8 mouse cellular contexts compared by ENCODE assay signal in genomic region chr2:44926167-44926682, GRCm38 (mm10). TPM values are rescaled to one million over a fixed set of nuclear protein-coding genes. Genes with fewer than 3 reads are reported as not detected.
A peak's percentile ranks its signal among the peaks of the same experiment; 100 is the strongest.
DNase-seq lines count a peak whose midpoint lies in the region; ATAC-seq and TF ChIP-seq lines count a peak whose summit lies in the region.

No protein-coding gene starts in this region.

- H3K4me3 ChIP-seq in heart, embryonic 14.5 days (ENCODE audit: control insufficient read depth in 1 of 2, insufficient read depth in 1 of 2, low read depth in 1 of 2, low read length in 2 of 2) = peak overlapping the region; percentile 79 to 92
- peak overlapping the region; percentile 75 to 87 for H3K4me3 ChIP-seq in MEL (ENCODE audit: control insufficient read depth in 1 of 2, insufficient read depth in 1 of 2, low read depth in 2 of 2, low read length in 2 of 2)
- peak overlapping the region; percentile 67 for H3K4me3 ChIP-seq in forebrain, embryonic 16.5 days (replicated peaks; ENCODE audit: low read length)
- peak overlapping the region; percentile 89 for H3K4me3 ChIP-seq in liver, embryonic 15.5 days (replicated peaks)

- TF ChIP-seq CTCF in MEL (IDR thresholded peaks at IDR 0.05 in 2 of 3, conservative IDR thresholded peaks at IDR 0.05 in 1 of 3; ENCODE audit: control insufficient read depth in 1 of 3, insufficient read depth in 1 of 3, low read depth in 2 of 3, low read length in 3 of 3, poor library complexity in 1 of 3, severe bottlenecking in 1 of 3) = no peak

- H3K27ac ChIP-seq in heart, embryonic 14.5 days (replicated peaks in 1 of 2; ENCODE audit: control insufficient read depth in 1 of 2, insufficient read depth in 1 of 2, low read depth in 2 of 2, low read length in 2 of 2) = peak overlapping the region; percentile 91 to 92
- peak overlapping the region; percentile 92 for H3K27ac ChIP-seq in MEL (ENCODE audit: control insufficient read depth, low read depth, low read length)
- H3K27ac ChIP-seq in forebrain, embryonic 16.5 days (ENCODE audit: low read length) = peak overlapping the region; percentile 89
- peak overlapping the region; percentile 96 for H3K27ac ChIP-seq in liver, embryonic 15.5 days (replicated peaks)

- TF ChIP-seq RAD21 in MEL (IDR thresholded peaks at IDR 0.05; ENCODE audit: low read depth, low read length) = no peak

- under 1% methylated on average over 17 of the region's 17 CpGs for WGBS in heart, embryonic 14.5 days
- under 1% methylated on average over 17 of the region's 17 CpGs for WGBS in forebrain, embryonic 16.5 days
- WGBS in liver, embryonic 15.5 days (ENCODE audit: insufficient replicate concordance) = under 1% methylated on average over 17 of the region's 17 CpGs

- H3K9ac ChIP-seq in heart, embryonic 14.5 days (ENCODE audit: low read length) = peak overlapping the region; percentile 81
- H3K9ac ChIP-seq in MEL (ENCODE audit: control insufficient read depth, low read depth, low read length, poor library complexity, severe bottlenecking) = peak overlapping the region; percentile 83
- H3K9ac ChIP-seq in forebrain, embryonic 16.5 days (replicated peaks; ENCODE audit: low read depth, low read length) = peak overlapping the region; percentile 79
- H3K9ac ChIP-seq in liver, embryonic 15.5 days = peak overlapping the region; percentile 83

- TF ChIP-seq EP300 in MEL (IDR thresholded peaks at IDR 0.05; ENCODE audit: low read depth in 1 of 2, low read length in 2 of 2) = no peak

- ATAC-seq in heart, embryonic 14.5 days (ENCODE audit: insufficient number of reproducible peaks, insufficient read depth, low FRiP score, low read depth) = no peak
- 0 out of 2 replicates have a peak, but pooled peaks have one; percentile 0 for ATAC-seq in forebrain, embryonic 16.5 days
- no peak for ATAC-seq in liver, embryonic 15.5 days (ENCODE audit: insufficient read depth)

- H3K4me1 ChIP-seq in heart, embryonic 14.5 days (ENCODE audit: control insufficient read depth in 2 of 2, insufficient read depth in 2 of 2, low read length in 2 of 2) = peaks cover 0 to 9% of the 10 kb centered on the region in 2 experiments; a peak in 1 of 4 replicates
- H3K4me1 ChIP-seq in MEL (ENCODE audit: control insufficient read depth in 1 of 2, insufficient read depth in 2 of 2, low read length in 2 of 2) = peaks cover 11 to 21% of the 10 kb centered on the region in 2 experiments
- 0 out of 2 replicates have a peak, but pooled peaks cover 6% of the 10 kb centered on the region for H3K4me1 ChIP-seq in forebrain, embryonic 16.5 days (replicated peaks; ENCODE audit: control insufficient read depth, insufficient read depth, low read length)
- peaks cover 33% of the 10 kb centered on the region for H3K4me1 ChIP-seq in liver, embryonic 15.5 days (replicated peaks)

- TF ChIP-seq POLR2A in MEL (IDR thresholded peaks at IDR 0.05; ENCODE audit: control insufficient read depth in 1 of 2, insufficient read depth in 1 of 2, low read depth in 1 of 2, low read length in 2 of 2, poor library complexity in 1 of 2) = no peak; a peak in 1 of 4 replicates

- H3K36me3 ChIP-seq in heart, embryonic 14.5 days (ENCODE audit: control insufficient read depth, insufficient read depth, low read length) = no peaks in the 10 kb centered on the region
- H3K36me3 ChIP-seq in MEL (ENCODE audit: control insufficient read depth in 1 of 2, insufficient read depth in 2 of 2, low read length in 2 of 2) = peaks cover 0 to 31% of the 10 kb centered on the region in 2 experiments; a peak in 2 of 4 replicates
- H3K36me3 ChIP-seq in forebrain, embryonic 16.5 days (ENCODE audit: control insufficient read depth, insufficient read depth) = no peaks in the 10 kb centered on the region
- no peaks in the 10 kb centered on the region for H3K36me3 ChIP-seq in liver, embryonic 15.5 days (replicated peaks)

- H3K4me2 ChIP-seq in heart, embryonic 14.5 days (ENCODE audit: low read length) = peak overlapping the region; percentile 81
- peak overlapping the region; percentile 83 for H3K4me2 ChIP-seq in forebrain, embryonic 16.5 days (ENCODE audit: low read length)
- peak overlapping the region; percentile 99 for H3K4me2 ChIP-seq in liver, embryonic 15.5 days

- H3K27me3 ChIP-seq in heart, embryonic 14.5 days (ENCODE audit: control insufficient read depth, insufficient read depth, low read length) = no peaks in the 10 kb centered on the region
- H3K27me3 ChIP-seq in MEL (ENCODE audit: control insufficient read depth in 1 of 2, insufficient read depth in 2 of 2, low read length in 2 of 2) = no peaks in the 10 kb centered on the region
- H3K27me3 ChIP-seq in forebrain, embryonic 16.5 days (replicated peaks; ENCODE audit: control insufficient read depth, insufficient read depth, low read length) = no peaks in the 10 kb centered on the region
- H3K27me3 ChIP-seq in liver, embryonic 15.5 days = no peaks in the 10 kb centered on the region

- DNase-seq in heart, adult 9 months (ENCODE audit: low spot score in 2 of 2) = no peak
- peak; percentile 89 for DNase-seq in MEL (ENCODE audit: low read depth, low spot score)
- no peak for DNase-seq in embryo, embryonic 11 days
- no peak for DNase-seq in kidney, adult 9 months
- no peak for DNase-seq in kidney, adult 8-10 months

- no peaks in the 10 kb centered on the region for H3K9me3 ChIP-seq in heart, embryonic 14.5 days (ENCODE audit: control insufficient read depth, low read length)
- no peaks in the 10 kb centered on the region for H3K9me3 ChIP-seq in MEL (replicated peaks; ENCODE audit: insufficient read depth, low read length)
- H3K9me3 ChIP-seq in forebrain, embryonic 16.5 days (ENCODE audit: control insufficient read depth, low read length) = no peaks in the 10 kb centered on the region
- H3K9me3 ChIP-seq in liver, embryonic 15.5 days (replicated peaks) = no peaks in the 10 kb centered on the region

- peaks cover 5% of the 10 kb centered on the region; the same call in 1 of the 2 replicates for H3K79me2 ChIP-seq in MEL (ENCODE audit: control insufficient read depth, insufficient read depth, low read length, poor library complexity)

TF ChIP-seq in MEL, 35 proteins besides CTCF, POLR2A, EP300 and RAD21:
- TF ChIP-seq SIN3A (IDR thresholded peaks at IDR 0.05; ENCODE audit: low read length) (no peak; the same call in 1 of the 2 replicates), HCFC1 (IDR thresholded peaks at IDR 0.05; ENCODE audit: low read depth, low read length) (peak; percentile 58; the same call in 1 of the 2 replicates), TBP (IDR thresholded peaks at IDR 0.05; ENCODE audit: low read depth, low read length) (peak; percentile 47; the same call in 1 of the 2 replicates), CHD2 (IDR thresholded peaks at IDR 0.05; ENCODE audit: low read length) (peak; percentile 95), MAX (IDR thresholded peaks at IDR 0.05; ENCODE audit: low read length) (peak; percentile 73; the same call in 1 of the 2 replicates), BHLHE40 (IDR thresholded peaks at IDR 0.05; ENCODE audit: borderline replicate concordance, low read depth, low read length) (no peak)
TF ChIP-seq in MEL: peak in this region for 4.

RNA-seq across cellular contexts. Expression of gene Gtdc1, which starts 1.2 kb away (rescaled TPM):
- 11.4 and 13.0 TPM in 2 replicates for polyA plus RNA-seq in heart, embryonic 14.5 days (2014; fragmentation: Nextera tagmentation; extraction: Ambion mirVana)
- 7.2 and 8.2 TPM in 2 replicates for total RNA-seq in MEL (2012; rRNA removed)
- polyA plus RNA-seq in MEL (2012; ENCODE audit: insufficient read depth in 1 of 2, insufficient read length in 2 of 2, low read depth in 1 of 2, low replicate concordance in 2 of 2, missing spikeins in 1 of 2) = 10 to 100 TPM in 1 of 2 experiments, not detected in 1; 14.3 TPM
- polyA plus RNA-seq in forebrain, embryonic 16.5 days (2015; fragmentation: Nextera tagmentation; extraction: Ambion mirVana) = 30.2 and 34.9 TPM in 2 replicates
- polyA plus RNA-seq in liver, embryonic 15.5 days (2015; fragmentation: Nextera tagmentation; extraction: Ambion mirVana) = 3.7 and 4.0 TPM in 2 replicates
